Mouse (Mus musculus) embryonic facial prominence, embryonic 14.5 days (tissue): ENCODE measurements around the gene Tnr. TPM values are rescaled to one million over a fixed set of nuclear protein-coding genes. Genes with fewer than 3 reads are reported as not detected.

ENCODE experiments used
- ATAC-seq: fragments of 200-750 bp; cut with Nextera tagmentation; 2 replicates; pipeline ENCODE4 v1.8.0; 2017; ENCODE audit warnings: low read depth, moderate number of reproducible peaks, moderate TSS enrichment
- DNase-seq: peaks from one replicate; pipeline ENCODE4 v3.0.0-alpha.2; 2015; ENCODE audit warnings: low spot score
- H3K27ac ChIP-seq: fragments of 300-500 bp; sonication (generic); replicated peaks from 2 replicates; pipeline ENCODE4 v1.5.1; 2014; ENCODE audit warnings: low read depth, mild to moderate bottlenecking, low read length, moderate library complexity
- H3K27me3 ChIP-seq: fragments of 300-500 bp; sonication (generic); replicated peaks from 2 replicates; pipeline ENCODE4 v1.6.1; 2014; ENCODE audit warnings: low read length; ENCODE audit not compliant: control insufficient read depth, insufficient read depth
- H3K36me3 ChIP-seq: fragments of 300-500 bp; sonication (generic); 2 replicates; pipeline ENCODE4 v1.6.1; 2014; ENCODE audit warnings: low read length, mixed read lengths; ENCODE audit not compliant: control insufficient read depth, insufficient read depth
- H3K4me1 ChIP-seq: fragments of 300-500 bp; sonication (generic); 2 replicates; pipeline ENCODE4 v1.6.1; 2014; ENCODE audit warnings: antibody characterized with exemption, low read length; ENCODE audit not compliant: control insufficient read depth, insufficient read depth
- H3K4me2 ChIP-seq: fragments of 300-500 bp; sonication (generic); 2 replicates; pipeline ENCODE4 v1.6.1; 2014; ENCODE audit warnings: low read depth, mild to moderate bottlenecking, low read length, moderate library complexity, mixed read lengths
- H3K4me3 ChIP-seq: fragments of 300-500 bp; sonication (generic); 2 replicates; pipeline ENCODE4 v1.5.1; 2014; ENCODE audit warnings: low read depth, mild to moderate bottlenecking, low read length
- H3K9ac ChIP-seq: fragments of 300-500 bp; sonication (generic); 2 replicates; pipeline ENCODE4 v1.6.1; 2014; ENCODE audit warnings: low read depth, mild to moderate bottlenecking, low read length, moderate library complexity, mixed read lengths
- H3K9me3 ChIP-seq: fragments of 300-500 bp; sonication (generic); 2 replicates; pipeline ENCODE4 v1.6.1; 2016; ENCODE audit warnings: low read length; ENCODE audit not compliant: control insufficient read depth
- WGBS: fragments of 180-500 bp; shearing (Covaris S2); extraction: QIAGEN DNeasy Blood & Tissue Kit; methylation state at CpG from one replicate; pipeline ENCODE4 v1.1.7; 2014; 5-methylcytosine and 5-hydroxymethylcytosine counted together
- polyA plus RNA-seq: library from polyadenylated mRNA; unstranded; fragments of >200 nt; fragmentation: Nextera tagmentation; extraction: Ambion mirVana; gene quantifications from 2 replicates; pipeline ENCODE4 v1.2.1, GENCODE M21; 2014

Gene Tnr
- polyA plus RNA-seq, 1 experiment from 2014 or later = 0.11 TPM

GRCm38 (mm10) chr1:159812820-159813411 lies 289.3 kb downstream of the Tnr start:
- peak overlapping the region; percentile 40 for H3K27ac ChIP-seq

GRCm38 (mm10) chr1:159814348-159814747 lies 290.8 kb downstream of the Tnr start:
- Histone ChIP-seq H3K9ac (no peak overlapping the region), H3K4me2 (no peak overlapping the region), H3K27ac (no peak overlapping the region), H3K9me3 (no peaks in the 10 kb centered on the region), H3K4me1 (peaks cover 20% of the 10 kb centered on the region), H3K4me3 (no peak overlapping the region), H3K27me3 (no peaks in the 10 kb centered on the region), H3K36me3 (no peaks in the 10 kb centered on the region)
- DNase-seq = no peak
- 44% methylated on average over 3 of the region's 3 CpGs for WGBS
- ATAC-seq = no peak

More at GRCm38 (mm10) chr1:159812820-159813411, 289.3 kb downstream of the Tnr start:
- ATAC-seq = peak; percentile 69
- 11% methylated on average over 7 of the region's 8 CpGs for WGBS
- Histone ChIP-seq H3K9ac (no peak overlapping the region), H3K27me3 (no peaks in the 10 kb centered on the region), H3K4me1 (peaks cover 16% of the 10 kb centered on the region), H3K4me2 (0 out of 2 replicates have a peak overlapping the region, but pooled peaks have one; percentile 20), H3K9me3 (no peaks in the 10 kb centered on the region), H3K4me3 (no peak overlapping the region), H3K36me3 (no peaks in the 10 kb centered on the region)
- DNase-seq = peak; percentile 41

GRCm38 (mm10) chr1:159816614-159817371 lies 293.2 kb downstream of the Tnr start:
- Histone ChIP-seq H3K4me2 (peak overlapping the region; percentile 23; the same call in 1 of the 2 replicates), H3K4me1 (peaks cover 22% of the 10 kb centered on the region), H3K4me3 (no peak overlapping the region), H3K27me3 (no peaks in the 10 kb centered on the region), H3K9me3 (no peaks in the 10 kb centered on the region), H3K9ac (no peak overlapping the region), H3K27ac (no peak overlapping the region; the same call in 1 of the 2 replicates), H3K36me3 (no peaks in the 10 kb centered on the region)
- ATAC-seq = peak; percentile 62
- peak; percentile 70 for DNase-seq
- whole genome bisulfite sequencing = 15% methylated on average over 8 of the region's 8 CpGs

GRCm38 (mm10) chr1:159819511-159819910 lies 295.9 kb downstream of the Tnr start:
- no peaks in the 10 kb centered on the region for H3K9me3 ChIP-seq
- H3K27ac ChIP-seq = no peak overlapping the region
- H3K9ac ChIP-seq = no peak overlapping the region
- DNase-seq (no peak), ATAC-seq (no peak)
- no peak overlapping the region for H3K4me2 ChIP-seq
- 29% methylated on average over 3 of the region's 3 CpGs for WGBS
- H3K4me1 ChIP-seq = peaks cover 14% of the 10 kb centered on the region
- no peaks in the 10 kb centered on the region for H3K27me3 ChIP-seq
- H3K4me3 ChIP-seq = no peak overlapping the region
- H3K36me3 ChIP-seq = no peaks in the 10 kb centered on the region

GRCm38 (mm10) chr1:159822416-159822815 lies 298.8 kb downstream of the Tnr start:
- Histone ChIP-seq H3K27me3 (no peaks in the 10 kb centered on the region), H3K4me1 (0 out of 2 replicates have a peak, but pooled peaks cover 6% of the 10 kb centered on the region), H3K27ac (no peak overlapping the region), H3K4me3 (no peak overlapping the region), H3K4me2 (no peak overlapping the region), H3K9me3 (no peaks in the 10 kb centered on the region), H3K36me3 (no peaks in the 10 kb centered on the region), H3K9ac (no peak overlapping the region)
- ATAC-seq (no peak), DNase-seq (no peak)
- WGBS = 73% methylated on average over 2 of the region's 2 CpGs

- Histone ChIP-seq H3K4me2 (no peak overlapping the region), H3K27me3 (no peaks in the 10 kb centered on the region), H3K27ac (no peak overlapping the region), H3K4me3 (no peak overlapping the region), H3K9me3 (no peaks in the 10 kb centered on the region), H3K9ac (no peak overlapping the region), H3K36me3 (no peaks in the 10 kb centered on the region), H3K4me1 (no peaks in the 10 kb centered on the region)
- no peak for DNase-seq
- no peak for ATAC-seq
- WGBS = 83% methylated on average over 2 of the region's 2 CpGs
Observed at GRCm38 (mm10) chr1:159828531-159828930, 305.0 kb downstream of the Tnr start.

GRCm38 (mm10) chr1:159833165-159833564 lies 309.6 kb downstream of the Tnr start:
- Histone ChIP-seq H3K36me3 (no peaks in the 10 kb centered on the region), H3K9me3 (no peaks in the 10 kb centered on the region), H3K9ac (no peak overlapping the region), H3K4me3 (no peak overlapping the region), H3K4me2 (no peak overlapping the region), H3K27ac (no peak overlapping the region), H3K4me1 (no peaks in the 10 kb centered on the region), H3K27me3 (no peaks in the 10 kb centered on the region)
- ATAC-seq = no peak
- no peak for DNase-seq
- 47% methylated on average over 2 of the region's 2 CpGs for WGBS

- ATAC-seq = no peak
- WGBS = 48% methylated on average over 4 of the region's 4 CpGs
Observed at GRCm38 (mm10) chr1:159833646-159834338, 310.2 kb downstream of the Tnr start.

More at GRCm38 (mm10) chr1:159833646-159834338, 310.2 kb downstream of the Tnr start:
- Histone ChIP-seq H3K9me3 (no peaks in the 10 kb centered on the region), H3K27ac (no peak overlapping the region), H3K4me3 (no peak overlapping the region), H3K36me3 (no peaks in the 10 kb centered on the region), H3K9ac (no peak overlapping the region), H3K4me2 (no peak overlapping the region), H3K4me1 (no peaks in the 10 kb centered on the region), H3K27me3 (no peaks in the 10 kb centered on the region)
- DNase-seq = no peak
